Mouse (Mus musculus) myocyte (in vitro differentiated cells): ENCODE measurements around the gene Gigyf1.

Experiments used
- MAX ChIP-seq: IDR thresholded peaks from one replicate; pipeline ENCODE4 v1.6.1; 2011; ENCODE audit warnings: low read depth, mild to moderate bottlenecking, control low read depth
- SRF ChIP-seq: IDR thresholded peaks from one replicate; pipeline ENCODE4 v1.6.1; 2011; ENCODE audit warnings: low read depth; ENCODE audit not compliant: control insufficient read depth, insufficient read length
- TCF12 ChIP-seq: IDR thresholded peaks from one replicate; pipeline ENCODE4 v1.6.1; 2011; ENCODE audit warnings: mild to moderate bottlenecking, control low read depth; ENCODE audit not compliant: poor library complexity, insufficient read depth, severe bottlenecking

- TF ChIP-seq TCF12, result no peak
- no peak for TF ChIP-seq MAX
- no peak for TF ChIP-seq SRF
Measured at GRCm38 (mm10) chr5:137491559-137491958, 26.8 kb upstream of the Gigyf1 start.
